Mouse (Mus musculus) spleen, adult 2 months (tissue): ENCODE data around the gene Wdpcp. TPM values are rescaled to one million over a fixed set of nuclear protein-coding genes. Genes with fewer than 3 reads are reported as not detected.

Experiments
- DNase-seq, 2 experiments: peaks; one replicate each; pipeline versions ENCODE4 v3.0.0 to v3.0.0-alpha.2; 2012 to 2021; ENCODE audit warnings: low spot score in 2 of 2, low read depth in 1 of 2
- H3K27ac ChIP-seq: fragments of 200-500 bp; 2 replicates; pipeline ENCODE4 v1.5.1; 2012; ENCODE audit warnings: low read length, inconsistent platforms; ENCODE audit not compliant: insufficient read depth
- H3K27me3 ChIP-seq: fragments of 200-500 bp; 2 replicates; pipeline ENCODE4 v1.6.1; 2012; ENCODE audit warnings: mild to moderate bottlenecking, moderate library complexity, low read length, inconsistent platforms; ENCODE audit not compliant: control insufficient read depth, insufficient read depth
- H3K36me3 ChIP-seq: fragments of 200-500 bp; 2 replicates; pipeline ENCODE4 v1.6.1; 2012; ENCODE audit warnings: mild to moderate bottlenecking, low read length, inconsistent platforms; ENCODE audit not compliant: control insufficient read depth, insufficient read depth
- H3K4me1 ChIP-seq: fragments of 200-500 bp; 2 replicates; pipeline ENCODE4 v1.6.1; 2011; ENCODE audit warnings: inconsistent platforms; ENCODE audit not compliant: control insufficient read depth, insufficient read depth, insufficient read length
- H3K4me3 ChIP-seq: fragments of 200-500 bp; 2 replicates; pipeline ENCODE4 v1.5.1; 2011; ENCODE audit warnings: mild to moderate bottlenecking, inconsistent platforms; ENCODE audit not compliant: insufficient read depth, insufficient read length; ENCODE audit errors: extremely low read depth
- CTCF ChIP-seq: fragments of 200-500 bp; IDR thresholded peaks from 2 replicates; pipeline ENCODE4 v1.5.1; 2011; ENCODE audit warnings: mild to moderate bottlenecking, inconsistent platforms; ENCODE audit not compliant: insufficient read depth, insufficient read length, insufficient replicate concordance; ENCODE audit errors: extremely low read depth
- POLR2A ChIP-seq: fragments of 200-500 bp; IDR thresholded peaks from 2 replicates; pipeline ENCODE4 v1.6.1; 2011; ENCODE audit warnings: low read depth, low read length, inconsistent platforms
- WGBS: fragments of 180-500 bp; shearing (Covaris S2); methylation state at CpG from one replicate; pipeline ENCODE4 v1.1.7; 2018; 5-methylcytosine and 5-hydroxymethylcytosine counted together
- polyA plus RNA-seq: library from polyadenylated mRNA; depleted of rRNA; stranded (reverse); fragments of >200 nt; gene quantifications from 2 replicates; pipeline ENCODE4 v1.2.3, GENCODE M21; 2012

The Wdpcp gene
- polyA plus RNA-seq, 1 experiment, result 1.4 TPM

- Histone ChIP-seq H3K27ac (no peak overlapping the region), H3K36me3 (no peaks in the 10 kb centered on the region), H3K4me1 (peaks cover 3% of the 10 kb centered on the region; the same call in 1 of the 2 replicates), H3K27me3 (no peaks in the 10 kb centered on the region), H3K4me3 (no peak overlapping the region)
- no peak for DNase-seq
- TF ChIP-seq CTCF (no peak), POLR2A (no peak)
These were observed 26.1 kb upstream of the Wdpcp start for GRCm38 (mm10) chr11:21545951-21546350.

GRCm38 (mm10) chr11:21546671-21547070 is 25.4 kb upstream of the Wdpcp start:
- no peaks in the 10 kb centered on the region for H3K36me3 ChIP-seq
- 71% methylated on average over 1 of the region's 1 CpGs for WGBS
- no peak for DNase-seq
- H3K27ac ChIP-seq, result no peak overlapping the region
- H3K4me3 ChIP-seq, result no peak overlapping the region
- no peaks in the 10 kb centered on the region for H3K27me3 ChIP-seq
- TF ChIP-seq POLR2A, result no peak
- TF ChIP-seq CTCF, result no peak
- peaks cover 3% of the 10 kb centered on the region; the same call in 1 of the 2 replicates for H3K4me1 ChIP-seq

GRCm38 (mm10) chr11:21547518-21547917 is 24.5 kb upstream of the Wdpcp start:
- TF ChIP-seq CTCF (no peak), POLR2A (no peak)
- Histone ChIP-seq H3K27me3 (no peaks in the 10 kb centered on the region), H3K4me3 (no peak overlapping the region), H3K27ac (no peak overlapping the region), H3K36me3 (no peaks in the 10 kb centered on the region), H3K4me1 (peaks cover 3% of the 10 kb centered on the region; the same call in 1 of the 2 replicates)
- DNase-seq, result no peak

- DNase-seq, result no peak
- TF ChIP-seq POLR2A (no peak), CTCF (no peak)
- H3K27me3 ChIP-seq, result no peaks in the 10 kb centered on the region
- H3K36me3 ChIP-seq, result no peaks in the 10 kb centered on the region
- no peak overlapping the region for H3K4me3 ChIP-seq
- WGBS, result 57% methylated on average over 2 of the region's 2 CpGs
- H3K27ac ChIP-seq, result no peak overlapping the region
- peaks cover 3% of the 10 kb centered on the region; the same call in 1 of the 2 replicates for H3K4me1 ChIP-seq
These were observed 23.0 kb upstream of the Wdpcp start for GRCm38 (mm10) chr11:21549052-21549451.

DNA sequence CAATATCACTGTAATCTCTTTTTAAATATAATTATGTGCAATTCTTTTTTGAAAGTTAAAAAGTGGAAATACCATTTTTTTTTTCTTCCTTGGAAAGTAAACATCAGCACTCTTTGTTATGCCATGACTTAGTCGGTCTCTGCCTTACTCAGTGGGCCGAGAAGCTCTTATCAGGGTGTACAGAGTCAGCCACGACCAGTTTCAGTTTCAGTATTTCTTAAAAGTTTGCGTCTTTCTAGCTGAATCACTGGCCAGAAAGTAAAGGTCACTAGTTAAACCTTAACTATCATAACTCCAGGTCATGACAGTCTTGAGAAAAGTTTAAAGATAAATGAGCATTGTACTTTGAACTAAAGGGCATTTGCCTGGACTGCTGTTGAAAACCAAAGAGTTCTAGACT is 22.3 kb upstream of the Wdpcp start:
- no peaks in the 10 kb centered on the region for H3K36me3 ChIP-seq
- no peaks in the 10 kb centered on the region for H3K27me3 ChIP-seq
- DNase-seq, result no peak
- no peak overlapping the region for H3K27ac ChIP-seq
- peaks cover 3% of the 10 kb centered on the region; the same call in 1 of the 2 replicates for H3K4me1 ChIP-seq
- 4% methylated on average over 4 of the region's 4 CpGs for WGBS
- TF ChIP-seq CTCF, result no peak
- TF ChIP-seq POLR2A, result no peak
- H3K4me3 ChIP-seq, result no peak overlapping the region; the same call in 1 of the 2 replicates

GRCm38 (mm10) chr11:21550222-21551173 is 21.5 kb upstream of the Wdpcp start:
- no peak overlapping the region for H3K4me3 ChIP-seq
- 83% methylated on average over 12 of the region's 12 CpGs for WGBS
- no peaks in the 10 kb centered on the region for H3K27me3 ChIP-seq
- H3K27ac ChIP-seq, result no peak overlapping the region
- TF ChIP-seq CTCF (no peak), POLR2A (no peak)
- H3K4me1 ChIP-seq, result peaks cover 3% of the 10 kb centered on the region; the same call in 1 of the 2 replicates
- no peak for DNase-seq
- no peaks in the 10 kb centered on the region for H3K36me3 ChIP-seq

DNA sequence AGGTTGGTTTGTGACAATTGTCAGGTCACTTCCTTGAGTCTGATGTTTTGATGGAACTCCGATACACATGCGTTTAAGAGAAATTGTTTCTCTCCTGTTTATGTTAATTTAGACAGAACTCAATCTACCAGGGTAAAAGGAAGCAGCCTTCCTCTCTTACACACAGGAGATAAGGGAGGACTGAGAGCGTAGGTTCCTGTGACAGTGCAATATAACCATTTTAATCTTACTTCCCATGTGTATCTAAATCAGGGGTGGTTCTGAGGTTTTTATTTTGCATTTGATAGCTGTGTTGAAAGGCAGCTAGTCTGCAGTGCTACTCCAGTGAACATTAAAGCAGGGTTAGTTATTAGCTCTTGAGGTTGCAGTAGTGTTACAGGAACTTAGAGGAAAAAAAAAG is 20.0 kb upstream of the Wdpcp start:
- no peak overlapping the region for H3K4me3 ChIP-seq
- no peaks in the 10 kb centered on the region for H3K27me3 ChIP-seq
- no peak for DNase-seq
- H3K4me1 ChIP-seq, result peaks cover 3% of the 10 kb centered on the region; the same call in 1 of the 2 replicates
- no peak overlapping the region for H3K27ac ChIP-seq
- WGBS, result 24% methylated on average over 3 of the region's 3 CpGs
- no peak for TF ChIP-seq POLR2A
- TF ChIP-seq CTCF, result no peak
- H3K36me3 ChIP-seq, result no peaks in the 10 kb centered on the region
